Mouse (Mus musculus): ENCODE data around the gene Defb19. TPM values are rescaled to one million over a fixed set of nuclear protein-coding genes. Genes with fewer than 3 reads are reported as not detected.

Defb19 gene
- polyA plus RNA-seq, 1 experiment from 2014 or later = not detected

GRCm38 (mm10) chr2:152543478-152543877, 36.6 kb downstream of the Defb19 start:
- H3K9me3 ChIP-seq (ENCODE audit: control insufficient read depth, low read length) = no peaks in the 10 kb centered on the region
- WGBS = 71% methylated on average over 4 of the region's 4 CpGs
- no peak for DNase-seq (ENCODE audit: low spot score)
- no peak overlapping the region for H3K4me3 ChIP-seq (ENCODE audit: low read depth, low read length)
- no peaks in the 10 kb centered on the region for H3K36me3 ChIP-seq (ENCODE audit: control insufficient read depth, insufficient read depth, low read length)
- no peaks in the 10 kb centered on the region for H3K4me1 ChIP-seq (ENCODE audit: control insufficient read depth, insufficient read depth, low read length)
- H3K27me3 ChIP-seq (replicated peaks; ENCODE audit: control insufficient read depth, insufficient read depth, low read length) = no peaks in the 10 kb centered on the region
- H3K27ac ChIP-seq (replicated peaks; ENCODE audit: low read depth, low read length) = no peak overlapping the region
- no peak overlapping the region for H3K4me2 ChIP-seq (ENCODE audit: low read depth, low read length)
- no peak overlapping the region for H3K9ac ChIP-seq (ENCODE audit: low read depth, low read length)
- ATAC-seq (ENCODE audit: low read depth) = no peak

GRCm38 (mm10) chr2:152542897-152543296, 37.2 kb downstream of the Defb19 start:
- ATAC-seq (ENCODE audit: low read depth) (no peak), DNase-seq (ENCODE audit: low spot score) (no peak)
- no peaks in the 10 kb centered on the region for H3K9me3 ChIP-seq (ENCODE audit: control insufficient read depth, low read length)
- 66% methylated on average over 2 of the region's 2 CpGs for WGBS
- H3K4me3 ChIP-seq (ENCODE audit: low read depth, low read length) = no peak overlapping the region
- H3K9ac ChIP-seq (ENCODE audit: low read depth, low read length) = no peak overlapping the region
- no peaks in the 10 kb centered on the region for H3K36me3 ChIP-seq (ENCODE audit: control insufficient read depth, insufficient read depth, low read length)
- H3K4me1 ChIP-seq (ENCODE audit: control insufficient read depth, insufficient read depth, low read length) = no peaks in the 10 kb centered on the region
- H3K27me3 ChIP-seq (replicated peaks; ENCODE audit: control insufficient read depth, insufficient read depth, low read length) = no peaks in the 10 kb centered on the region
- H3K27ac ChIP-seq (replicated peaks; ENCODE audit: low read depth, low read length) = no peak overlapping the region
- no peak overlapping the region for H3K4me2 ChIP-seq (ENCODE audit: low read depth, low read length)

GRCm38 (mm10) chr2:152541979-152542378, 38.1 kb downstream of the Defb19 start:
- no peaks in the 10 kb centered on the region for H3K27me3 ChIP-seq (replicated peaks; ENCODE audit: control insufficient read depth, insufficient read depth, low read length)
- ATAC-seq (ENCODE audit: low read depth) (no peak), DNase-seq (ENCODE audit: low spot score) (no peak)
- no peak overlapping the region for H3K27ac ChIP-seq (replicated peaks; ENCODE audit: low read depth, low read length)
- no peak overlapping the region for H3K4me2 ChIP-seq (ENCODE audit: low read depth, low read length)
- no peaks in the 10 kb centered on the region for H3K9me3 ChIP-seq (ENCODE audit: control insufficient read depth, low read length)
- 81% methylated on average over 9 of the region's 9 CpGs for WGBS
- no peaks in the 10 kb centered on the region for H3K4me1 ChIP-seq (ENCODE audit: control insufficient read depth, insufficient read depth, low read length)
- H3K36me3 ChIP-seq (ENCODE audit: control insufficient read depth, insufficient read depth, low read length) = no peaks in the 10 kb centered on the region
- H3K4me3 ChIP-seq (ENCODE audit: low read depth, low read length) = no peak overlapping the region
- no peak overlapping the region for H3K9ac ChIP-seq (ENCODE audit: low read depth, low read length)

- H3K4me1 ChIP-seq (ENCODE audit: control insufficient read depth, insufficient read depth, low read length) = no peaks in the 10 kb centered on the region
- H3K27me3 ChIP-seq (replicated peaks; ENCODE audit: control insufficient read depth, insufficient read depth, low read length) = no peaks in the 10 kb centered on the region
- DNase-seq (ENCODE audit: low spot score) = no peak
- 54% methylated on average over 13 of the region's 13 CpGs for WGBS
- H3K36me3 ChIP-seq (ENCODE audit: control insufficient read depth, insufficient read depth, low read length) = no peaks in the 10 kb centered on the region
- no peaks in the 10 kb centered on the region for H3K9me3 ChIP-seq (ENCODE audit: control insufficient read depth, low read length)
- no peak within 1 kb of the TSS for H3K27ac ChIP-seq (replicated peaks; ENCODE audit: low read depth, low read length)
- no peak for ATAC-seq (ENCODE audit: low read depth)
- no peak within 1 kb of the TSS for H3K4me3 ChIP-seq (ENCODE audit: low read depth, low read length)
- H3K4me2 ChIP-seq (ENCODE audit: low read depth, low read length) = no peak within 1 kb of the TSS
- H3K9ac ChIP-seq (ENCODE audit: low read depth, low read length) = no peak within 1 kb of the TSS
Measured at GRCm38 (mm10) chr2:152539944-152540710, 40.0 kb downstream of the Defb19 start, which contains the start of gene Defb29. TSS of gene Defb29 (minus strand) at chr2:152540098.

Other genes with a start within 250 kb of the Defb19 start
- gene Rbck1, start 247.7 kb downstream of the Defb19 start, polyA plus RNA-seq (2014; fragmentation: Nextera tagmentation; extraction: Ambion mirVana) = 79.5 and 82.2 TPM in 2 replicates
- 3.0 and 3.3 TPM in 2 replicates for gene Trib3, start 236.3 kb downstream of the Defb19 start, polyA plus RNA-seq (2014; fragmentation: Nextera tagmentation; extraction: Ambion mirVana)
- gene Nrsn2, start 203.7 kb downstream of the Defb19 start, polyA plus RNA-seq (2014; fragmentation: Nextera tagmentation; extraction: Ambion mirVana) = 2.5 and 2.7 TPM in 2 replicates
- gene Sox12, start 182.2 kb downstream of the Defb19 start, polyA plus RNA-seq (2014; fragmentation: Nextera tagmentation; extraction: Ambion mirVana) = 10.4 and 11.4 TPM in 2 replicates
- gene Zcchc3, start 165.3 kb downstream of the Defb19 start, polyA plus RNA-seq (2014; fragmentation: Nextera tagmentation; extraction: Ambion mirVana) = 29.5 and 36.4 TPM in 2 replicates
- 0.87 and 5.1 TPM in 2 replicates for gene 6820408C15Rik, start 164.7 kb downstream of the Defb19 start, polyA plus RNA-seq (2014; fragmentation: Nextera tagmentation; extraction: Ambion mirVana)
- not detected in 2 replicates for gene Defb23, start 115.7 kb downstream of the Defb19 start, polyA plus RNA-seq (2014; fragmentation: Nextera tagmentation; extraction: Ambion mirVana)
- not detected in 2 replicates for gene Defb20, start 103.2 kb downstream of the Defb19 start, polyA plus RNA-seq (2014; fragmentation: Nextera tagmentation; extraction: Ambion mirVana)
- gene Defb22, start 90.2 kb downstream of the Defb19 start, polyA plus RNA-seq (2014; fragmentation: Nextera tagmentation; extraction: Ambion mirVana) = not detected in 2 replicates
- gene Defb26, start 68.6 kb downstream of the Defb19 start, polyA plus RNA-seq (2014; fragmentation: Nextera tagmentation; extraction: Ambion mirVana) = not detected in 2 replicates
- gene Defb28, start 62.1 kb downstream of the Defb19 start, polyA plus RNA-seq (2014; fragmentation: Nextera tagmentation; extraction: Ambion mirVana) = not detected in 2 replicates
- not detected in 2 replicates for gene Defb29, start 40.2 kb downstream of the Defb19 start, polyA plus RNA-seq (2014; fragmentation: Nextera tagmentation; extraction: Ambion mirVana)
- not detected in 2 replicates for gene Gm17416, start 11.0 kb downstream of the Defb19 start, polyA plus RNA-seq (2014; fragmentation: Nextera tagmentation; extraction: Ambion mirVana)
- not detected in 2 replicates for gene Defb21, start 7.6 kb downstream of the Defb19 start, polyA plus RNA-seq (2014; fragmentation: Nextera tagmentation; extraction: Ambion mirVana)
- not detected in 2 replicates for gene Defb45, start 19.1 kb upstream of the Defb19 start, polyA plus RNA-seq (2014; fragmentation: Nextera tagmentation; extraction: Ambion mirVana)
- not detected in 2 replicates for gene Defb36, start 24.0 kb upstream of the Defb19 start, polyA plus RNA-seq (2014; fragmentation: Nextera tagmentation; extraction: Ambion mirVana)
- gene Defb25, start 42.7 kb upstream of the Defb19 start, polyA plus RNA-seq (2014; fragmentation: Nextera tagmentation; extraction: Ambion mirVana) = 2.3 and 2.7 TPM in 2 replicates
- 4.7 and 7.0 TPM in 2 replicates for gene Rem1, start 46.6 kb upstream of the Defb19 start, polyA plus RNA-seq (2014; fragmentation: Nextera tagmentation; extraction: Ambion mirVana)
- 122 and 134 TPM in 2 replicates for gene H13, start 89.1 kb upstream of the Defb19 start, polyA plus RNA-seq (2014; fragmentation: Nextera tagmentation; extraction: Ambion mirVana)
- 26.7 and 30.2 TPM in 2 replicates for gene Mcts2, start 106.7 kb upstream of the Defb19 start, polyA plus RNA-seq (2014; fragmentation: Nextera tagmentation; extraction: Ambion mirVana)
- gene Id1, start 155.9 kb upstream of the Defb19 start, polyA plus RNA-seq (2014; fragmentation: Nextera tagmentation; extraction: Ambion mirVana) = 128 and 138 TPM in 2 replicates
- gene Cox4i2, start 173.9 kb upstream of the Defb19 start, polyA plus RNA-seq (2014; fragmentation: Nextera tagmentation; extraction: Ambion mirVana) = 19.1 and 27.0 TPM in 2 replicates

All from embryonic facial prominence, embryonic 14.5 days (tissue).